Mouse (Mus musculus): ENCODE results near the gene Pla2g2e. TPM values are rescaled to one million over a fixed set of nuclear protein-coding genes. Genes with fewer than 3 reads are reported as not detected.

The Pla2g2e gene
- polyA plus RNA-seq, 1 experiment from 2014 or later: not detected

GRCm38 (mm10) chr4:138922131-138922459 is 44.4 kb downstream of the Pla2g2e start:
- no peak overlapping the region for H3K4me3 ChIP-seq (ENCODE audit: low read depth, low read length)
- H3K9ac ChIP-seq (replicated peaks; ENCODE audit: low read depth, low read length): no peak overlapping the region
- H3K36me3 ChIP-seq (ENCODE audit: control insufficient read depth, insufficient read depth, low read length): no peaks in the 10 kb centered on the region
- no peak overlapping the region for H3K27ac ChIP-seq (ENCODE audit: low read length)
- no peaks in the 10 kb centered on the region for H3K27me3 ChIP-seq (ENCODE audit: control insufficient read depth, insufficient read depth, low read length)
- no peaks in the 10 kb centered on the region for H3K9me3 ChIP-seq (ENCODE audit: control insufficient read depth, low read depth, low read length)
- peak overlapping the region; percentile 34 for H3K4me2 ChIP-seq (replicated peaks; ENCODE audit: low read depth, low read length)
- ATAC-seq (ENCODE audit: insufficient number of reproducible peaks, insufficient read depth, low FRiP score, low read depth): peak; percentile 72
- WGBS: 3% methylated on average over 11 of the region's 11 CpGs
- H3K4me1 ChIP-seq (ENCODE audit: control insufficient read depth, insufficient read depth, low read length): 0 out of 2 replicates have a peak, but pooled peaks cover 4% of the 10 kb centered on the region

GRCm38 (mm10) chr4:138925561-138925960 is 47.8 kb downstream of the Pla2g2e start:
- H3K4me2 ChIP-seq (replicated peaks; ENCODE audit: low read depth, low read length): no peak overlapping the region
- H3K36me3 ChIP-seq (ENCODE audit: control insufficient read depth, insufficient read depth, low read length): no peaks in the 10 kb centered on the region
- ATAC-seq (ENCODE audit: insufficient number of reproducible peaks, insufficient read depth, low FRiP score, low read depth): no peak
- no peak overlapping the region for H3K27ac ChIP-seq (ENCODE audit: low read length)
- H3K9me3 ChIP-seq (ENCODE audit: control insufficient read depth, low read depth, low read length): no peaks in the 10 kb centered on the region
- H3K27me3 ChIP-seq (ENCODE audit: control insufficient read depth, insufficient read depth, low read length): no peaks in the 10 kb centered on the region
- no peak overlapping the region for H3K4me3 ChIP-seq (ENCODE audit: low read depth, low read length)
- H3K4me1 ChIP-seq (ENCODE audit: control insufficient read depth, insufficient read depth, low read length): 0 out of 2 replicates have a peak, but pooled peaks cover 4% of the 10 kb centered on the region
- no peak overlapping the region for H3K9ac ChIP-seq (replicated peaks; ENCODE audit: low read depth, low read length)
- WGBS: 53% methylated on average over 2 of the region's 2 CpGs

Other genes starting within 250 kb of the Pla2g2e start
- 0.04 and 0.28 TPM in 2 replicates for gene Vwa5b1, start 242.1 kb upstream of the Pla2g2e start, polyA plus RNA-seq (2014; fragmentation: Nextera tagmentation; extraction: Ambion mirVana)
- 0.14 TPM in 1 of 2 replicates, not detected in the other for gene Pla2g2c, start 153.2 kb upstream of the Pla2g2e start, polyA plus RNA-seq (2014; fragmentation: Nextera tagmentation; extraction: Ambion mirVana)
- gene Ubxn10, start 140.8 kb upstream of the Pla2g2e start, polyA plus RNA-seq (2014; fragmentation: Nextera tagmentation; extraction: Ambion mirVana): 0.97 and 1.3 TPM in 2 replicates
- 0.16 and 0.29 TPM in 2 replicates for gene Pla2g2f, start 120.3 kb upstream of the Pla2g2e start, polyA plus RNA-seq (2014; fragmentation: Nextera tagmentation; extraction: Ambion mirVana)
- 0.13 and 0.35 TPM in 2 replicates for gene Pla2g2d, start 102.2 kb upstream of the Pla2g2e start, polyA plus RNA-seq (2014; fragmentation: Nextera tagmentation; extraction: Ambion mirVana)
- 0.17 and 0.32 TPM in 2 replicates for gene Pla2g5, start 14.5 kb upstream of the Pla2g2e start, polyA plus RNA-seq (2014; fragmentation: Nextera tagmentation; extraction: Ambion mirVana)
- gene Gm13030, start 4.0 kb upstream of the Pla2g2e start, polyA plus RNA-seq (2014; fragmentation: Nextera tagmentation; extraction: Ambion mirVana): not detected in 2 replicates
- gene Otud3, start 36.0 kb downstream of the Pla2g2e start, polyA plus RNA-seq (2014; fragmentation: Nextera tagmentation; extraction: Ambion mirVana): 3.0 and 3.2 TPM in 2 replicates
- gene Rnf186, start 89.2 kb downstream of the Pla2g2e start, polyA plus RNA-seq (2014; fragmentation: Nextera tagmentation; extraction: Ambion mirVana): 14.2 and 14.8 TPM in 2 replicates
- 6.6 and 6.8 TPM in 2 replicates for gene Tmco4, start 94.9 kb downstream of the Pla2g2e start, polyA plus RNA-seq (2014; fragmentation: Nextera tagmentation; extraction: Ambion mirVana)
- gene Htr6, start 197.6 kb downstream of the Pla2g2e start, polyA plus RNA-seq (2014; fragmentation: Nextera tagmentation; extraction: Ambion mirVana): not detected in 2 replicates
- 42.9 and 49.7 TPM in 2 replicates for gene Nbl1, start 215.1 kb downstream of the Pla2g2e start, polyA plus RNA-seq (2014; fragmentation: Nextera tagmentation; extraction: Ambion mirVana)

All from stomach, embryonic 14.5 days (tissue).